Mouse (Mus musculus) midbrain, embryonic 11.5 days (tissue): ENCODE results near the gene Zfp119b. TPM values are rescaled to one million over a fixed set of nuclear protein-coding genes. Genes with fewer than 3 reads are reported as not detected.

Source experiments
- ATAC-seq: fragments of 200-750 bp; cut with Nextera tagmentation; 2 replicates; pipeline ENCODE4 v1.8.0; 2017; ENCODE audit warnings: moderate TSS enrichment, moderate library complexity; ENCODE audit not compliant: low FRiP score
- DNase-seq: peaks from one replicate; pipeline ENCODE4 v3.0.0; 2015; ENCODE audit warnings: low spot score; ENCODE audit errors: missing footprints
- H3K27ac ChIP-seq: fragments of 300-500 bp; sonication (generic); 2 replicates; pipeline ENCODE4 v1.5.1; 2014; ENCODE audit warnings: low read depth, low read length
- H3K27me3 ChIP-seq: fragments of 300-500 bp; sonication (generic); 2 replicates; pipeline ENCODE4 v1.6.1; 2014; ENCODE audit warnings: mild to moderate bottlenecking, low read length, moderate library complexity, mixed read lengths; ENCODE audit not compliant: control insufficient read depth, insufficient read depth
- H3K36me3 ChIP-seq: fragments of 300-500 bp; sonication (generic); 2 replicates; pipeline ENCODE4 v1.6.1; 2014; ENCODE audit warnings: mild to moderate bottlenecking, low read length, moderate library complexity, mixed read lengths; ENCODE audit not compliant: control insufficient read depth, insufficient read depth
- H3K4me1 ChIP-seq: fragments of 300-500 bp; sonication (generic); 2 replicates; pipeline ENCODE4 v1.6.1; 2014; ENCODE audit warnings: low read length; ENCODE audit not compliant: control insufficient read depth, insufficient read depth
- H3K4me2 ChIP-seq: fragments of 300-500 bp; sonication (generic); 2 replicates; pipeline ENCODE4 v1.6.1; 2014; ENCODE audit warnings: mild to moderate bottlenecking, moderate library complexity
- H3K4me3 ChIP-seq: fragments of 300-500 bp; sonication (generic); 2 replicates; pipeline ENCODE4 v1.5.1; 2014; ENCODE audit warnings: low read depth, low read length
- H3K9ac ChIP-seq: fragments of 300-500 bp; sonication (generic); 2 replicates; pipeline ENCODE4 v1.6.1; 2014; ENCODE audit warnings: low read length
- H3K9me3 ChIP-seq: fragments of 300-500 bp; sonication (generic); 2 replicates; pipeline ENCODE4 v1.6.1; 2016; ENCODE audit warnings: low read length; ENCODE audit not compliant: control insufficient read depth
- WGBS: fragments of 180-500 bp; shearing (Covaris S2); extraction: QIAGEN DNeasy Blood & Tissue Kit; methylation state at CpG from one replicate; pipeline ENCODE4 v1.1.7; 2014; 5-methylcytosine and 5-hydroxymethylcytosine counted together
- polyA plus RNA-seq: library from polyadenylated mRNA; unstranded; fragments of >200 nt; fragmentation: Nextera tagmentation; extraction: Ambion mirVana; gene quantifications from 2 replicates; pipeline ENCODE4 v1.2.1, GENCODE M21; 2014

The Zfp119b gene
- polyA plus RNA-seq, 1 experiment from 2014 or later: 6.7 TPM

DNA sequence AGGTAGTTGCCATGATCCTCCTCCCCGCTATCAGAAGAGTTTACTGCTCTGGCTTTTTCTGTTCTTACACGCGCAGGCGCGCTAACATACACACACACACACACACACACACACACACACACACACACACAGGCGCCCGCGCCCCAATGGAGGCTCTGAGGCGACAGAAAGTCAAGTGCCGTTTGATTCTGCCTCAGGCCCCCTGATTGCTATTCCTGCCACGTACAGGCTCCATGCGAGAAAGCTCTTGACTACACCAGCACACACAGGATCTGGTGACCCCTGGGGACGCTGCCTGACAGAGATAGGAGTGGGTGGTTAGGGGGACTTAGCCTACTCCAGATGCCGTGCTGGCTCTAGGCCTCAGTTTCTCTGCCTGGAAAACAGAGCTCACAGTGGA, 20.3 kb upstream of the Zfp119b start:
- ATAC-seq (peak; percentile 72), DNase-seq (peak; percentile 99)
- Histone ChIP-seq H3K4me3 (no peak overlapping the region), H3K27ac (peak overlapping the region; percentile 93), H3K9ac (peak overlapping the region; percentile 81), H3K4me1 (peaks cover 10% of the 10 kb centered on the region), H3K9me3 (no peaks in the 10 kb centered on the region), H3K36me3 (peaks cover 9% of the 10 kb centered on the region), H3K27me3 (no peaks in the 10 kb centered on the region), H3K4me2 (peak overlapping the region; percentile 68; the same call in 1 of the 2 replicates)
- WGBS: 29% methylated on average over 14 of the region's 14 CpGs

DNA sequence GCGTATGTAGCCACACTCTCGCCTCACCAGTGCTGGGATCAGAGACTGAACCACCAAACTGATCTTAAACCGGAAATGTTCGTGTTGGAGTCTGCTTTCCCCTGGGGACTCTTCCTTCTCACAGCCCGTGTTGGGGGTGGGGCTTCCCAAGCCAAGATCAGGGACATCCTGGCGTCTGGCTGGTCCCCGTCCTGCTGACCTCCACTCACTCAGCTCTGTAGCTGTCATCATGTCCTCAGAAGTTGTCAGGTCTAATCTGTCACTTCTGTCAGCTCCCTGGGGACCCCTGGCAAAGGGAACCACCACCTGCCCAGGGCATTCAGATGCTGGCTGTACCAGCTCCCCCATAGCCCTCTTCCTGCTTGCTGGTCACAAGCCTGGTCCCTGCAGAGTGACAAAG, 18.9 kb upstream of the Zfp119b start:
- Histone ChIP-seq H3K27ac (no peak overlapping the region), H3K9me3 (no peaks in the 10 kb centered on the region), H3K4me2 (no peak overlapping the region), H3K9ac (no peak overlapping the region), H3K36me3 (peaks cover 12% of the 10 kb centered on the region), H3K4me3 (no peak overlapping the region), H3K4me1 (peaks cover 10% of the 10 kb centered on the region), H3K27me3 (no peaks in the 10 kb centered on the region)
- DNase-seq: no peak
- WGBS: 72% methylated on average over 7 of the region's 7 CpGs
- no peak for ATAC-seq

DNA sequence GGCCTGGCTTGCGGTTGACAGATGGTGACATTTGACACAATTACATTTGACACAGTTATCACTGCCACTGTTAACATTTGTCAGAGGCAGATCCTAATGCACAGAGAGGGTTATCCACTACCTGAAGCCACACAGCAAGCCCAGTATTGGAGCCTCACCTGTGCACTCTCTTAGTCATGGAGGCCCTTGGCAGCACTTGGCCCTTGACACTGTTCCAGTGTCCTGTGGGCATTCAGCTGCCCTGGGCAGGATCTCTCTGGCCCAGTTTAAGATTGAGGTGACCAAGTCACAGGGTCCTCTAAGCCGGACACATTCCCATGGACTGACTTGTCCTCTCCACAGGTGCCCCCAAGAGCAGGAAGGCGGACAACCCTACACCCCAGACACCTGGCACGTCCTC, 17.9 kb upstream of the Zfp119b start:
- no peak for DNase-seq
- H3K27ac ChIP-seq: no peak overlapping the region
- peaks cover 12% of the 10 kb centered on the region for H3K36me3 ChIP-seq
- no peak overlapping the region for H3K9ac ChIP-seq
- ATAC-seq: no peak
- no peaks in the 10 kb centered on the region for H3K9me3 ChIP-seq
- H3K4me1 ChIP-seq: peaks cover 10% of the 10 kb centered on the region
- 93% methylated on average over 4 of the region's 4 CpGs for WGBS
- H3K27me3 ChIP-seq: no peaks in the 10 kb centered on the region
- H3K4me2 ChIP-seq: no peak overlapping the region
- H3K4me3 ChIP-seq: no peak overlapping the region

DNA sequence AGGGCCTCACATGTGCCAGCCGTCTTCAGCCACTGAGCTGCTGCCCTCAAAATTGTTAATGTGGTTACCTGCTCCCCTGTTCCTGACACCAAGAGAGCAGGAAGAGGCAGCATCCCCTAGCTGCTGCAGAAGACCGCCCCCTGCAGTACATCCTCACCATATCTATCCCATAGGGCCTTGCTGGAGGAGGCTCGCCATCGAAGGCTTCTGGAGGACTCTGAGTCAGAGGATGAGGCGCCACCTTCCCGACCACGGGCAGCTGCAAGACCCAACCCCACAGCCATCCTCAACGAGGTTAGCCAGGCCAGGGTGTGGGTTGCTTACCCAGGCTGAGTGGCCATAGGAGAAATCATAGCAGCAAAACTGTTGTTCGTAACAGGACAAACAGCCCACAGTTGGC, 15.7 kb upstream of the Zfp119b start:
- 83% methylated on average over 9 of the region's 9 CpGs for WGBS
- DNase-seq (no peak), ATAC-seq (no peak)
- Histone ChIP-seq H3K27ac (no peak overlapping the region), H3K4me3 (no peak overlapping the region), H3K4me2 (no peak overlapping the region), H3K9me3 (no peaks in the 10 kb centered on the region), H3K4me1 (peaks cover 4% of the 10 kb centered on the region), H3K9ac (no peak overlapping the region), H3K27me3 (no peaks in the 10 kb centered on the region), H3K36me3 (peaks cover 12% of the 10 kb centered on the region)

DNA sequence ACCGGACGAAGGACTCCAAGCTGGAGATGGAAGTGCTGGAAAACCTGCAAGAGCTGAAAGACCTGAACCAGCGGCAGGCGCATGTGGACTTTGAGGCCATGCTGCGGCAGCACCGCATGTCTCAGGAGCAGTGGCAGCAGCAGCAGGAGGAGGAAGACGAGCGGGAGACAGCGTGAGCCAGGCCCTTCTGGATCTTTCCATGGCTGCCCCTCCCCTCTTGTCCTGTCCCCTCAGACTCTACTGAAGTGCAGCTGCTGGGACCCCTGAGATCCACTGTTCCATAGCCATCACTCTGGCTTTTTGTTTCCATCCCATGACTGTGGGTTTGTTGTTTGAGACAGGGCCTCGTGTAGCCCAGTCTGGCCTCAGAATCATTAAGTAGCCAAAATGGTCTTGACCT, 15.2 kb upstream of the Zfp119b start:
- H3K27me3 ChIP-seq: no peaks in the 10 kb centered on the region
- WGBS: 96% methylated on average over 10 of the region's 10 CpGs
- no peaks in the 10 kb centered on the region for H3K9me3 ChIP-seq
- peaks cover 12% of the 10 kb centered on the region for H3K36me3 ChIP-seq
- no peak overlapping the region for H3K4me2 ChIP-seq
- peaks cover 4% of the 10 kb centered on the region for H3K4me1 ChIP-seq
- H3K27ac ChIP-seq: no peak overlapping the region
- H3K9ac ChIP-seq: no peak overlapping the region
- DNase-seq (no peak), ATAC-seq (no peak)
- no peak overlapping the region for H3K4me3 ChIP-seq

DNA sequence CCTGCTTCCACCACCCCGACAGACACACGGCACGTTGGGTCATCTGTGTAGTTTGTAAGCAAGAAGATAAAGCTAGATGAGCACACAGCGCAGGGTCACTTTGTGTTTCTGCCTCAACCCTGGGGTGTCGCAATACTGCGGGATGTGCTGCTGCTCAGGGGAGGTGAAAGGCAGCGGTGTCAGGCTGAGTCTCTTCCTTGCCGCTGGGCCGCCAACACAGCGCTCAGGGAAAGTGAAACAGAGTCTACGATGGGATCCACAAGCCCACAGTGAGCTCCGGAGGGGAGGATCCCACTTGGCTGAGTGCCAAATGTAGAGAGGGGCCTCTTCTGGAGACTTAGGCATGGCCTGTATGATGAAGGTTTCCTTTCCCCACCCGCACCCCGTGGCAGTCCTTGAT, 13.9 kb upstream of the Zfp119b start:
- no peak overlapping the region for H3K27ac ChIP-seq
- H3K36me3 ChIP-seq: peaks cover 12% of the 10 kb centered on the region
- H3K9ac ChIP-seq: no peak overlapping the region
- H3K9me3 ChIP-seq: no peaks in the 10 kb centered on the region
- peaks cover 8% of the 10 kb centered on the region for H3K4me1 ChIP-seq
- no peak overlapping the region for H3K4me2 ChIP-seq
- ATAC-seq (no peak), DNase-seq (no peak)
- WGBS: 92% methylated on average over 14 of the region's 14 CpGs
- H3K4me3 ChIP-seq: no peak overlapping the region
- H3K27me3 ChIP-seq: no peaks in the 10 kb centered on the region

DNA sequence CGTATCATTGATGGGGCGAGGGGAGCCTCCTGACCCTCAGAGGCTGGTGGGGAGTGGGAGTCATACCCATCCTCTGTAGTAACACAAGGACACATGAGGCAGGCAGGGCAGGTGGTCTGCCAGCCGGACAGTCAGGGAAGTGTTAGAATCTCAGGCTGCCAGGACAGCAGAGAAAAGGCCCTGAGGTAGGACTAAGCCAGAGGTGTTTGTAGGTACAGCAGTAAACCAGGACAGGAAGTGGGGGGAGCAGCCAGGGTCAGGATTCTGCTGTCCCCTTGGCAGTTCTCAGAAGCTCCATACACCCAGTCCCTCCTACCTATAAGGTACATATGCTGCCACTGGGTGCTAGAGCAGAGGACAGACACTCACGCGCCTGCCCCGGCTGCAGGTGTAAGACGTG, 12.3 kb upstream of the Zfp119b start:
- Histone ChIP-seq H3K9ac (no peak overlapping the region), H3K27me3 (no peaks in the 10 kb centered on the region), H3K9me3 (no peaks in the 10 kb centered on the region), H3K4me3 (no peak overlapping the region), H3K36me3 (peaks cover 9% of the 10 kb centered on the region), H3K4me1 (peaks cover 12% of the 10 kb centered on the region), H3K27ac (no peak overlapping the region), H3K4me2 (no peak overlapping the region)
- ATAC-seq (no peak), DNase-seq (no peak)
- WGBS: 97% methylated on average over 7 of the region's 7 CpGs

DNA sequence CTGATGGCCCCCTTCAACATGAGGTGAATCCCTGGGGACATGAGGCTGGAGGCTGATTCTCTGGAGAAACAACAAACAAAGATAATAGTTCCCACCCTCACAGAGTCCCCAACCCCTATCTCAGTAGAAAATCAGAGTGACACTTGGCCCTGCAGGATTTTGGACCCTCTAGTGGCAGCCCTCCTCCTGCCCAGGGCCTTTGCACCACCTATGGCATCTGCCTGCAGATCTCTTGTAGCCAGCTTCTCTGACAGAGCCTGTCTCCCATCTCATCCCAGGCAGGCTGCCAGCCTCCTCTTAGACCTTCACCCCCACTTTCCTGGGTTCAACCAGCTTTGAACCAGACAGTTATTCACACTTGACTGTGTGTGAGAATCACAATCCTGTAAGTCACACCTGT, 11.5 kb upstream of the Zfp119b start:
- H3K4me1 ChIP-seq: peaks cover 18% of the 10 kb centered on the region
- ATAC-seq (no peak), DNase-seq (no peak)
- H3K4me3 ChIP-seq: no peak overlapping the region
- no peaks in the 10 kb centered on the region for H3K9me3 ChIP-seq
- H3K4me2 ChIP-seq: no peak overlapping the region
- no peak overlapping the region for H3K9ac ChIP-seq
- H3K27me3 ChIP-seq: no peaks in the 10 kb centered on the region
- H3K36me3 ChIP-seq: peaks cover 8% of the 10 kb centered on the region
- no peak overlapping the region for H3K27ac ChIP-seq

DNA sequence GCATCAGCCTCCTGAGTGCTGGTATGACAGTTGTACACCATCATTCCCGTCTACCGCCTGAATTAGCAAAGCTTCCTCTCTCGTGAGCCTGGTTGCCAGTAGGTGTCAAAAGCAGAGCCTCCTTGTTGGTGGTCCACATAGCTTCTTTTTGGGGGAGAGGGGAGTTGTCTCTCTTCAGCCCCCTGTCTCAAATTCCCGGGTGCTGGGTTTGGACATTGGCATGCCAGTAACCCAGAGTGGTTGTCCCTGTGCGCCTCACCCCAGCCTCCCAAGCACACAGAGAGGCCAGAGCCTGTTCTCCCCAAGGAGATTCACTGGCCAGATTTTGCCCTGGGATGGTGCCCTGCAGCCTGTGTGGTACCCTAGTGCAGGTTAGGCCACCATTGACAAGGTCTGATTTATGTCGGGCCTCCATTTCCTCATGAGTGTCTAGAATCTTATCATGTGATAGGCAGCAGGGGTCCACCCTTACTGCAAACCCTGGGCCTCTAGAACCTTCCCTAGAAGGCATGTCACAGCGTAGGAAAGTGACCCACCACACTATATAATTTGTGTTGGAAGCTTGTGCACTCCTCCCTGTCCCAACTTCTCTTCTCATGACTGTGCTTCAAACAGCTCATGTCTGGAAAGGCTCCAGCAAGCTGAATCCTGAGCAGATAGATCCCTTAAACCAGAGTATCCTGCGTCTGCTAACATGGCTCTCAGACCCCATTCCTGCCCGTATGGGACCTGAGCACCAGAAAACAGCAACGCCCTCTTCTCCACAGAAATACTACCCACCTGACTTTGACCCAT, 10.8 kb upstream of the Zfp119b start:
- no peak for ATAC-seq
- Histone ChIP-seq H3K9ac (peak overlapping the region; percentile 52; the same call in 1 of the 2 replicates), H3K9me3 (no peaks in the 10 kb centered on the region), H3K27ac (no peak overlapping the region), H3K4me2 (peak overlapping the region; percentile 74), H3K4me3 (peak overlapping the region; percentile 56), H3K4me1 (peaks cover 18% of the 10 kb centered on the region), H3K27me3 (no peaks in the 10 kb centered on the region), H3K36me3 (peaks cover 6% of the 10 kb centered on the region; the same call in 1 of the 2 replicates)
- no peak for DNase-seq
- WGBS: 81% methylated on average over 10 of the region's 10 CpGs
